Mouse (Mus musculus) gastrocnemius, adult 8-10 months (tissue): ENCODE measurements at regions not wholly inside any gene's neighbourhood (a gene's known extent, or its start where the extent isn't known, plus 50 kb on each side); places are given as distances from the start of the nearest gene placed in this dataset.

Experiments
- DNase-seq, 2 experiments: peaks; one replicate each; pipeline ENCODE4 v3.0.0; 2022; ENCODE audit warnings: low spot score in 2 of 2

DNA sequence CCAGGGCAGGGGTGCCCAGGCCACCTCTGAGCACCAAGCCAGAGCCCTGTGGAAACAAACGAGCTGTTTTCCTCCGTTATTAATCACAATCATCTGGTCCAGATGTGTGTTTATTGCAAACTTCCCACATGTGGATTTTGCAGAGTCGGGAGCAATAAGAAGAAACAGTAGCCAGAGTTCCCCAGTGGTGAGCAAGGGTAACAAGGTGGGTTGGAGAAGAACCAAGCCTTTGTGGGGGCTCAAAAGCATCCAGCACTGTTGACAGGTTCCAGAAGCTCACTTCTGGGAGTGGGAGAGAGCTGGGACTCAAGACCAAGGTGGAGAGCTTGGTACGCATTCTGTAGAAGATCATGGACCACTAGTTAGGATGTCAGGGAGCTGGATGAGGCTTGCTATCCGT, 63.6 kb downstream of the Hif1an start:
- no peak for DNase-seq

GRCm38 (mm10) chr19:44629705-44630104, 67.1 kb downstream of the Hif1an start:
- DNase-seq: no peak

GRCm38 (mm10) chr19:44631356-44632007, 68.8 kb downstream of the Hif1an start:
- no peak for DNase-seq

- no peak for DNase-seq
These were observed 74.6 kb downstream of the Hif1an start for GRCm38 (mm10) chr19:44637145-44637719.

DNA sequence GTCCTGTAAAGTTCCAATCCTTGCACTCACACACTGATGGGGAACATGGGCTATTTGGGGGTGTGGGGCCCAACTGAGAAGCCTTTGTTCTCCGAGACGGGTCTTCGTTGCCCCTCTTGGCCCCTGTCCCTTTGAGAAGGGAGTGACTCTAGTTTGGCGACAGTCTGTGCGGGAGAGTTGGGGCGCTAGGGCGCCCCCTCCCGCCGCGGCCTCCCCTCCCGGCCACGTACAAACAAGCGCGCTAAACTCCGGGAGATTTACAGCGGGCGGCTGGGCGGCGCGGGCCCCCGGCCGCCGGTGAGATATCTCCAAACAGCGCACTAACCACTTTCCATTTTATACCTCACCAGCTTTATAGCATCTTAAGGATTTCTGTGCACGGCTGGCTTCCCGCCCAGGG, 77.4 kb downstream of the Hif1an start:
- DNase-seq: no peak

GRCm38 (mm10) chr19:44640551-44640950, 77.9 kb downstream of the Hif1an start:
- DNase-seq: no peak

DNA sequence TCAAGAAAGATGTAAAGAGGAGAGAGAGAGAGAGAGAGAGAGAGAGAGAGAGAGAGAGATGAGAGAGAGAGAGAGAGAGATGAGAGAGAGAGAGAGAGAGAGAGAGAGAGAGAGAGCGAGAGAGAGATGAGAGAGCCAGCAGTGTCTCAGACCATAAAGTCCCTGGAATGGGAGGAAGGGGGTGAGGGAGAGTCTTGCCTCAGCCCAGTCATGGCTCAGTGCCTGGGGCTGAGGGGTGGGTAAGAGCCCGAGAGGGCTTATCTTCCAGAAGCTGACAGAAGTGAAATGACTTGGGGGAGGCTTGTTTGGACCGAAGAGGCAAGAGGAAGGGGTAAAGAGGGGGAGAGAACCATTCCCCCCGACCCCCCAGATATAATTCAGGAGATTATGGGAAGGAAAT, 79.6 kb downstream of the Hif1an start:
- DNase-seq: no peak

DNA sequence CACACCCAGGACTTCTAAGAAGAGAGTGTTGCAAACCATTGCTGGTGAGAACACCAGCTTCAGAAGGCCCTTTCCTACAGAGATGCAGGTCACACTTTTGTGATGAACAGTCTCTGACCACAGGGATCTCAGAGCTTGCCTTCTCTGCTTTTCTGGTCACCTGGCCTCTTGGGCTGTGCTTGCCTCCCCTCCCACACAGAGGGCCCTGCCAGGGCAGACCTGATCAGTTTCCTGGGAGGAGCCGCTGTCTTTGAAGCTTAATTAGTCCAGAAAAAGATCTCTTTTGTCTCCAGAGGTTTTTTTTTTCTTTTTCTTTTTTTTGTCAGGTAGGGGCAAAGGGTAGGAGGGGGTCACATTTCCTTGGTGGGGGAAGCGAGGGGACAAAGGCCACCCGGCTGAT, 81.7 kb downstream of the Hif1an start:
- no peak for DNase-seq

- DNase-seq: no peak
These were observed 82.3 kb downstream of the Hif1an start for GRCm38 (mm10) chr19:44644929-44645328.

- DNase-seq: no peak
These were observed 83.9 kb downstream of the Hif1an start for GRCm38 (mm10) chr19:44646548-44646947.

DNA sequence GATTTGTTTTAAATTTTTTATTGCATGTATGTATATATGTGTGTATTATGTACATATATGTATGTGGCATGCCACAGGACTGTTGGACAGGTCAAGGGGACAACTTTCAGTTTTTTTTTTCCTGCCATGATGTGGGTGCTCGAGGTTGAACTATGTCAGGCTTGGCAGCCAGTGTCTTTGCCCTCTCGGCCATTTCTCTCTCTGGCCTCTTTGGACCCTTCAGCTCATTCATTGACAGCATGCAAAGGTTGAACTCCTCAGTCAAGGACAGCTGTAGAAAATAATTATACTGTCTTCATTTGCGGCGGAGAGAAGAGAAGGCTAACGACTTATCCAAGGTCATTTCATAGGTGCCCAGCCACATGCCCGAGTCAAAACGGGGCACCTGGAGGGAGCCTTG, 86.6 kb downstream of the Hif1an start:
- DNase-seq: no peak

- no peak for DNase-seq
These were observed 88.2 kb downstream of the Hif1an start for GRCm38 (mm10) chr19:44650841-44651240.

DNA sequence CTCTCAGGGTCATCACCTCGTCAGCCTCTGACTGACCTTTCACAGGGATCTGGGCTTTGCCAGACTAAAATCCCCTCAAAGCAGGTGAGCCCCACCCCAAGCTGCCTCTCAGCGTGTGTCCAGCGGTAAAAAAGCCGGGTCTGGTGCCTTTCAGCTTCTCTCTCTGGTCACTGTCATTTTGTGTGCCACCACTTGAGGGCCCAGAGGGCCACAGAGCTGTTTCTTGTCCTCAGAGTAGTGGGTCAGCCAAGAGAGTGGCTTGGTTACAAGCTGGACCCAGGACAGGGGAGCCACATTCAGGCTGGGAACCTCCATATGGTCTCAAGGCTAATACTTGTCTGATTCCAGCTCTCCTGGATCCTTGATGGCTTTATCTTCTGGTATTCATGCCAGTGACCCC, 89.0 kb downstream of the Hif1an start:
- DNase-seq: peak in 1 of 2 experiments; percentile 10

DNA sequence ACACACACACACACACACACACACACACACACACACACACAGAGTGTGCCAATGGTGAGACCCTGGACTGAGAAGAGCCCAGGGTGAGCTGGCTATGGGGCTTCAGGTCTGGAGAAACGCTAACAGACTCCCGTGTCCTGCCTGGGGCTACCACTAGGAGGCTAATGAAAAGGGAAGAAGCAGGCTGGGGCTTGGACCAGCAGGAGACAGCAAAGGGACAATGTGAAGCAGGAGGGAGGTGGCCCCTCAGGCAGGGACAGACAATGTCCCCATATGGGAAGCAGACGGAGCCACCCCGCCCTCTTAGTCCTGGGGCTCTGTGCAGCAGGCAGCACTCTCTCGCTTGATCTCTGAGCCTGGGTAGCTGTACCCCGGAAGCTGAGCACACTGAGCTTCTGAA, 93.1 kb downstream of the Hif1an start:
- no peak for DNase-seq

GRCm38 (mm10) chr19:44659316-44659715, 96.5 kb upstream of the Pax2 start:
- DNase-seq: no peak

DNA sequence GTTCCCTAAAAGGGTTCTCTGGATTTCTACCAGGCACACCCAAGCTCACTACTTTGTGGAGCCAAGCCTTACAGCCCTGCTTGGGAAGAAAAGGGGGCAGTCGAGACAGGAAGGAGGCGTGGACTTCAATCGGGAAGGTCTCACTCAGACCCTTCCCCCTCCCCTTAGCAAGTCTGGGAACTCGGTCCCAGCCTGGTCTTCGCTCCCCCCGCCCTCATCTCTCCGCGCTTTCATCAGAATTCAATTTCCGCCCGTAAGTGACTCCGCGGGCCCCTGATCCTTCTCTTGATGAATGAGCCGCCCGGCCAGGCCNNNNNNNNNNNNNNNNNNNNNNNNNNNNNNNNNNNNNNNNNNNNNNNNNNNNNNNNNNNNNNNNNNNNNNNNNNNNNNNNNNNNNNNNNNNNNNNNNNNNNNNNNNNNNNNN, 86.3 kb upstream of the Pax2 start:
- DNase-seq: no peak

GRCm38 (mm10) chr19:44674621-44675245, 81.1 kb upstream of the Pax2 start:
- DNase-seq: no peak

DNA sequence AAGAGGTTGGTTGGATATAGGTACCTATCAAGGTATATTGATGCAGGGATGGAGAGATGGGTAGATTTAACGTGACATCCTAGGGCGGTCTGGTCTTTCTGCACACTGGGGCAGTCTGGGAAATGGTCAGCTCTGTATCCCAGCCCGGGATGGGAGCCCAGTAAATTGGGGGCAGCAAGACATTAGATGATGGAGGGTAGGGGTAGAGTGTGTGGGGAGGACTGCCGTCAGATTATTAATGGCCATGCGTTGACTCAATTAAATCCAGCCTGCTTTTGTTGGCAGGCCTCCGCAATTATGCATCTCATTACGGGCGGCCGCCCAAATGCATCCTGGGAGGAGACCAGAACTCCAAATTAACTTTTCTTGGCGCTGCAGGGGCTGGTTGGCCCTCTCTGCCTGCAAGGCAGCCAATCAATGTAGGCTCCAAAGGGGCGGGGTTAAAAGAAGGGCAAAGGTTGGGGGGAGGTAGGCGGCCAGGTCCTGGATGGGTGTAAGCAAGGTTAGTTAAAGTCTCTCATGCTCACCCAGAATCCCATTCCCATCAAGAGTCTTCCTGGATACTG, 79.2 kb upstream of the Pax2 start:
- no peak for DNase-seq

DNA sequence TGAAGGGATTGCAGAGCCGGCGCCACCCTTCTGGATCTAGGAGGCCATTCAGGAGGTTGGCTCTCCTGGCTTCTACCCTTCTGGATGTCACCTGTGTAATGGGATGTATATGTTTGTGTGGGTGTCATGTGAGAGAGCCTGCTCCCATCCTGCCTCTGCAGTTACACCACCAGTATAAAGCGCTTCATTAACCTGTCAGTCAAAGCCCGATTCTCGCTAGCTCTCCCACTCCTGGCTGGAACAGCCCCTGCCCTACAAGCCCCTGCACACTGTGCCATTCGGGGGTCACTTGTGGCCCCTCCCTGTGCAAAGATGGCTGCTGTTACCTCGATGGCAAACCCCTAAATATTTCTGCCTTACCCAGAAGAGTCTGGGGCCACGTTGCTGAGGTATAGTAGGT, 78.5 kb upstream of the Pax2 start:
- no peak for DNase-seq

DNA sequence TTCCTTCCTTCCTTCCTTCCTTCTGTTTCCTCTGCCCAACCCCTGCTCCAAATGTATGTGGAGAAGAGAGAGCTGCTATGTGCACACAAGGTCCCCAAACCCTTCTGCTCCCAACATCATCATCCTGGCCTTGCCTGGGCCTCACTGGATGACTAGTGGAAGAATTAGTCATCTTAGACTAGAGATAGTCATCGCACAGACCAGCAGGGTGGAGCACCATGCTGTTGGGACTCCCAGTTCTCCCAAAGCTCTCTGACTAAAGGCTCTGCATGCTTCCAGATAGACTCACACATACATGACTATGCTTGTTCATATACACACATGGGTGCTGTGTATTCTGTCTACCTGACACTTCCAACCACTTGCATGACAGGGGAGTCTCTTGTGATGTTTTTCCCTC, 77.2 kb upstream of the Pax2 start:
- DNase-seq: no peak

GRCm38 (mm10) chr19:44681675-44682074, 74.2 kb upstream of the Pax2 start:
- no peak for DNase-seq

GRCm38 (mm10) chr19:44683191-44683590, 72.7 kb upstream of the Pax2 start:
- DNase-seq: no peak

DNA sequence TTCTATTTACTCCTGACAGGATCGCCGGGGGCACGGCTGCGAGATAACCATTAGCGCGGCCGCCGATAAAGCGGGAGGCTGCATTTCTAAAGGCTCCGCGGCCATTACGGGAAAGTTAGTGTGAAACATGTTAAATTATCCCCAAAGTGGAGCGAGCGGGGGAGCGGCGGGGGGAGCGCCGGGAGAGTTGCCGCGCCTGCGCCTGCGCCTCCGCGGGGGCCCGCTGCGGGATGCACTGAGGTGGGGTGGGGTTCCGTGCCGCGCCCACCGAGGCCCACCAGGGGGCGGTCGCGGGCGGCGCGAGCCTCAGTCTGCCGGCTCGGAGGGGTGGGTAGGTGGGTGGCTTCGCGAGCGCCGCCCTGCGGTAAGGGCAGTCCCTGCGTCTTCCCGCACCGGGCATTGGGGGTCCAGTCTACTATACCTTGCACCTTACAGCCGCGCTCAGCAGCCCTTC, 71.8 kb upstream of the Pax2 start:
- peak in 1 of 2 experiments; percentile 9 for DNase-seq
